Mouse (Mus musculus) MEL (cell line): Measurements from ENCODE around the gene Gpr84.

Experiments
- GABPA ChIP-seq: IDR thresholded peaks from 2 replicates; pipeline ENCODE4 v1.6.1; 2012; ENCODE audit warnings: low read depth, mild to moderate bottlenecking, inconsistent platforms, low read length, improper control_type of control experiment, moderate library complexity
- MAZ ChIP-seq: IDR thresholded peaks from 2 replicates; pipeline ENCODE4 v1.6.1; 2012; ENCODE audit warnings: low read depth, mild to moderate bottlenecking, inconsistent platforms, low read length, improper control_type of control experiment
- POLR2A ChIP-seq, 2 experiments: IDR thresholded peaks; 2 replicates each; pipeline ENCODE4 v1.6.1; 2011 to 2012; ENCODE audit warnings: low read length in 2 of 2, mild to moderate bottlenecking in 2 of 2, control low read depth in 1 of 2, improper control_type of control experiment in 1 of 2, low read depth in 1 of 2, moderate library complexity in 1 of 2; ENCODE audit not compliant: control insufficient read depth in 1 of 2, insufficient read depth in 1 of 2, poor library complexity in 1 of 2

DNA sequence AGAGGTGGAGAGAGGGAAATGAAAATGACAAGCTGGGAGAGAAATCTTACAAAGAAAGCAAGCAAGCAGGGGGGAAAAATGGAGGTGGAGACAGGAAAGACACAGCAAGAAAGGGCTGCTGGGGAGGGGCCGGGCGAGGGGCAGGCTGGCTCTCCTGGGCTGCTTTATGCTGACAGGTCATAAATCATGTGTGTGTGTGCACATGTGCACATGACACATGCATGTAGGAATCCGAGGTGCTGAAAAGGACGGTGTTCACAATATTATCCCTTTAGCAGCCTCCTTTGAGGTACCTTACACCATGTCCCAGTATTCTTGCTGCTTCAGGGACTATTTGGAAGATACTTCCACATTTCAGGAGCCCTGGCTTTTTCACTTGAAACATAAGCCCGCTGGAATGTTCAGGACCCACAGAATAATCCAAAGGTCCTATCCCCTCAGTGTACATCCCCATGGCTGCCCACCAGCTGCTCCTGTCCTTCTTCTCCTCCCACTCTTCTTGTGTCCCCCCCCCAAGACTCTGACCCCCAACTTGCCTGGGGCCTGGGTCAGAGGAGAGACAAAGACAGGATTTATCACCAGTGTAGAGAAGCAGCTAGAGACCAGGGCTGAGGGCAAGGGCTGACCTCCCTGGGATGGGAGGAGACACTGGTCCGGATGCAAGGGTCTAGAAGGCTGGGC is 7.9 kb downstream of the Gpr84 start:
- TF ChIP-seq GABPA (no peak), MAZ (no peak), POLR2A (IDR thresholded peaks at IDR 0.05; ENCODE audit: control insufficient read depth in 1 of 2, insufficient read depth in 1 of 2, low read depth in 1 of 2, low read length in 2 of 2, poor library complexity in 1 of 2) (no peak)
